Mouse (Mus musculus) forelimb bud, embryonic 11.5 days (tissue): ENCODE data around the gene Gm40193.
A peak's percentile ranks its signal among the peaks of the same experiment; 100 is the strongest.
"Not testable (repeated sequence)": the region's sequence is repeated elsewhere in the genome, so short reads cannot be mapped to it uniquely, and the experiment has no call there.

Source experiments
- DNase-seq: peaks from one replicate; pipeline ENCODE4 v3.0.0-alpha.2; 2012; ENCODE audit warnings: low read depth, low spot score

Gene Gm40193

GRCm38 (mm10) chr11:70540928-70541327, 8.2 kb upstream of the Gm40193 start:
- DNase-seq: no peak

DNA sequence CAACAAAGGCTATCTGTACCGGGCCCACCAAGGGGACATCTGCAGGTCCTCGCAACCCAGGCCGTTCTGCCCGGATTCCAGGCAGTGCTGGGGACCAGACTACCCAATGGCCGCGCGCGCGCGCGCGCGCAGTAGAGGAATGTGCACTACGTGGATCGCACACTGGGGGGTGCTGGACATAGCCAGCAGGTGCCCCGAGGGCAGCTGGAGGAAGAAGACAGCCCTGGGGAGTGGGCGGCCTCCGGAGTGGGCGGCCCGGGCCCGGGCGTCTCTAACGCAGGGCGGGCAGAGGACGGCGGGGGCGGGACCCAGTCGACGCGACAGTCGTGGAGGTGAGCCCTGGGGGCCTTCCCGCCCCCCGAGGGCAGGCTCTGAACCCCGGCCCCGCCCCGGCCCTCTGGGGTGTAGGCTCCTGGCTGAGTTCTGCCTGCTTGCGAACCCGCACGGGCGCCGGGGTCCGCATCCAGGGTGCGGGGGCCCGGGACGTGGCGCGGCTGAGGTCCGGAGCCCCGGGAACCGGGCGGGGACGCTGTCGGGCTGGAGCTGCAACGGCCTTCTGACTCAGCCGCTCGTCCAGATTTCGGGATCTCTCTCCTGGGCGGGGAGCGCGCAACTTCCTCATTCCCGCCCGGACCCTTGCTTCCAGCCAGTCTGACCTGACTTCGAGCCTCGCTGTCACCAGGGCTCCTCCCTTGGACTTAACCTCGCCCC, 7.3 kb upstream of the Gm40193 start, which contains the start of gene Pld2:
Gene Pld2, plus strand, starts transcription at position 188 of the 711 bp plus-strand sequence.
- peak; percentile 87 for DNase-seq

GRCm38 (mm10) chr11:70539423-70539822, 6.7 kb upstream of the Gm40193 start:
- DNase-seq: no peak

- DNase-seq: not testable (repeated sequence)
These were observed 1.7 kb downstream of the Gm40193 start for GRCm38 (mm10) chr11:70531065-70531464.

- DNase-seq: no peak
These were observed 4.1 kb downstream of the Gm40193 start for GRCm38 (mm10) chr11:70528610-70529009.

DNA sequence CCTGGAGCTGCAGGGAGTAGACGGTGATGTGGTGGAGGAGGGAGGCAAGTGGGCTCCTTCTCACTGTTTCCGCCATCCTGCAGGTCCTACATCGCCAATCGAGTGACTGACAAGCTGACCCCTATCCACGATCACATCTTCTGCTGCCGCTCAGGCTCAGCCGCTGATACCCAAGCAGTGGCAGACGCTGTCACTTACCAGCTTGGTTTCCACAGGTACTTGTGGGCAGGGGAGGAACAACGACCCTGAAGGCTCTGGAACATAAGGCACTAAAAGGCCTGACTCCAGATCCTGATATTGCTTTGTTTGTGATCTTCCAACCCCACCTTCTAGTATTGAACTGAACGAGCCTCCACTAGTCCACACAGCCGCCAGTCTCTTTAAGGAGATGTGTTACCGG, 6.5 kb downstream of the Gm40193 start:
- DNase-seq: no peak

DNA sequence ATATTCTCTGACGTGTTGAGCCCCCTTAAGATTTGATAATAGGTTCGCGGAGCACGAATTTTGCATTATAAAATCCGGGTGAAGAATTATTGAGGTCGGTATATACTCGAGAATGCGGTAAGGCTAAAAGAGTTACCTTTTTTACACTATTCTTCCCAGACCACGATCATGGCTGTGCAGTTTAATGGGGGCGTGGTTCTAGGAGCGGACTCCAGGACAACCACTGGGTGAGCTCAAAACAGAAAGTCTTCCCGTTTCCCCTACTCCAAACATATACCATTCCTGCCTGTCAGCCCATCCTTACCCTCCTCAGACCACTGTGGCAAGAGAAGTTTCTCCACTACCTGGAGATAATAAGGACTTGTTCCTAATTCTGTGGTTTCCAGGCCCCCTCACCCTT, 7.0 kb downstream of the Gm40193 start:
- DNase-seq: no peak

DNA sequence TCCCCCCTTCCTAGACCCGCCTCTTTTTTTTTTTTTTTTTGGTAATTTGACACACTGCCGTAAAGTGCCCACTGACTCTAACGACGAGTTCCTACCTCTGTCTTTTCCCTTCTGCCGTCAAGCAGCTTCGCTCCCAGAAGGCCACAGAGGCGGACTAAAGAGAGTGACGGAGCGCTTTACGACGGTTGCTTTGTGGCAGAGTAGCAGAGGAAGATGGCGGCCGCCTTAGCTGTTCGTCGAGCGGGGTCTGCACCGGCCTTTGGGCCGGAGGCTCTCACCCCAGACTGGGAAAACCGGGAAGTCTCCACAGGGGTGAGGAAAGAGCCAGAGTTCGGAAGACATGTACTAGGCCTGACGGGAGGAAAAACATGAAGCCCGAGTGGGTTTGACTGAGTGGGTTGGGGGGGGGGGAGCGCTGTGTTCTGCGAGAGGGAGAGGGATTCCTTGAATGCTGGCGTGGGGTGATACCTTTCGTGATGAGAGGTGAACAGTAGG, 7.5 kb downstream of the Gm40193 start, which contains the start of gene Psmb6:
Gene Psmb6, plus strand, starts transcription at position 184 of the 495 bp plus-strand sequence.
- DNase-seq: peak; percentile 97

DNA sequence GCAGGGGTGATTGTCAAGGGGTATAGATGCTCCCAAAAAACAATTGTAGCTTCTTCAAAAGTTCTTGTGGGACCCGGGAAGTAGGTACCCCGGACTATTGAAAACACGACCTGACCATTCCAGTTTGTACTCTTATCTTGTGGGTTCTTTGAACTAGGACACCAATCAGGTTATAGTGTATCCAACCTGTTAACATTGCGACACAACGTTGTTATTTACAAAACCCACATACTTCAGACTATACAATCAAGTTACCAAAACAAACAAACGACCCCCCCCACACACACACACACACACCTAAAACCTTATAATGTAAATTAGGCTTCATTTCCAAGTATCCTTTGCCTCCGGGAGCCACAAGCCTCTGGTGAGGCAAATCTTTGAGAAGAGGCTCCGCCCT, 8.0 kb downstream of the Gm40193 start:
- DNase-seq: no peak

DNA sequence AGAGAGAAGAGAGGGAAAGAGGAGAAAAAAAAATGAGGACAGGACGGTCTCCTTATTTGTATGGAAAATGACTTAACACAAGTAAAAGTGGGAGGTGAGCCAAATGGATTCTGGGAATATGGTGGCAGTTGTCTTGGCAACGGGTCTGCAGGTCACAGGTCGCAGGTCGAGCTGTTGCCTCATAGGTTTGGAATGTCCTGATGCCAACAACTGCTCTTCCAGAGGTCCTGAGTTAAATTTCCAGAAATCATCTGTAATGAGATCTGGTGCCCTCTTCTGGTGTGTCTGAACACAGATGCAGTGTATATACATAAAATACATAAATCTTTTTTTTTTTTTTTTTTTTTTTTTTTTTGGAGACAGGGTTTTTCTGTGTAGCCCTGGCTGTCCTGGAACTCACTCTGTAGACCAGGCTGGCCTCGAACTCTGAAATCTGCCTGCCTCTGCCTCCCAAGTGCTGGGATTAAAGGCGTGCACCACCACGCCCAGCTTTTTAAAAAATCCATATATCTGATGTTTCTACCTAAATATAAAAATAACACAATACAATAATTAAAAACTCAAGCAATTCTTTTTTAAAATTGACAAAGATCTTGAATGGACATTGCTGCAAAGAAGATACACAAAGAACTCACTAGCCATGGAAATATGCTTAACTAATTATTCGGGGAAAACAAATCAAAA, 9.3 kb downstream of the Gm40193 start:
- not testable (repeated sequence) for DNase-seq

DNA sequence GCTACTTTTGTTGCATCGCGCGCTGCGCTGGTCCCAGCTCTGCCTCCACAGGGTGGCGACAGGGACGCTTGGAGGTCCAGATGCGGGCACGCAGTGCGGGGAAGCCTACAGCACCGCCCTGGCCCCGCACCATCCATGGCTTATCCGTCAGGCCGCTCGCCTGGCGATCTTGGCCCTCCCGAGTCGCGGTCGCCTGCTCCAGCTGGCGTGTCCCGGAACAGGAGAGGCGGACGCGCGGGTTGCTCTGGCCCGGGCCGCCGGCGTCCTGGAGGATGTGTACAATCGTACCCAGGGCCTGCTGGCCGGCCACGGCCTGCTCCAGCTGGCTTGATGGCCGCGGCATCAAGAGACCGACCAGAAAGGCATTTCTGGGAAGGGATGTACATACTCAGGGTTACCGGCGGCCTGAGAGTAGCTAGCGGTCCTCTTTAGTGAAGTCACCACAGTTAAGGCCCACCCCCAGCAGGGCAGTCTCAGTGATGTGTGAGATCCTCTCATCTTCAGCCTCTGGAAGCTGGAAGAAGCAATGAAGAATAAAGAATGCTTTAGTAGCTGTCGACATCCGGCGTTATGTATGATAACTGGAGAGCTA, 12.5 kb downstream of the Gm40193 start:
- DNase-seq: no peak

DNA sequence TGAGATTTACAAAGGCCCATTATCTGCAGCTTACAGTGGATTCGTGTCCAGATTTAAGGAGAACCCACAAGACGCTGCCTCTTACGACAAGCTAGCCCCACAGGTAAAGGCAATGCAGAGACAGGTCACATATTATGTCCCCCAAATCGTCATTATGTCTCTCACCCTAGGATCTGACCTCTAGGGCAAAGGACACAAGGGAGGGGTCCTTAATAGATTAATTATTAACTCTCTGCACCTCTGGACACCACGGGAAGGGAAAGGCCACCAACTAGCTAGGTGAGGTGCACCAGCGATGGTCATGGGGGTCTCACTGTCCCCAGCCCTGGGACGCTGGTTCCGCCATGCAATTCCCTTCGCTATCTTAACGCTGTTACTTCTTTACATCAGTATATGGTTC, 13.8 kb downstream of the Gm40193 start, which contains the start of gene Gltpd2:
Gene Gltpd2, plus strand, starts transcription at position 274 of the 400 bp plus-strand sequence.
- DNase-seq: no peak

DNA sequence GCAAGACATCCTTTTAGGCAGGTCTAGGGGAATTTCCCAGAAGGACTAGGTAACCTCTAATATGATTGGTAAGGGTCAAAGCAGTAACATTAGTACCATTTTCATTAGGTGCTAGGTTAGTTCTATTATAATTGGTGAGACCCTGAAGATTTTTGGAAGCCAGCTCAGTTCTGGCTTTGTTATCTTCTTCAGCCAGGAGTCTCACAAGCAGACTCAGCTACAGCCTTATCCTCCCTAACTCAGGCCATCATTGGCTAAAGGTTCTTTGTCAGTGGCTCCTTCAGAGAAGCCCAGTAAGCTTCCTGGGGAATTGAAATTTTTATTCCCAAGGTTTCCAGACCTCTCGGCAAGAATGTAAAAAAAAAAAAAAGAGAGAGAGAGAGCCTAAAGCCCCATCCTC, 14.3 kb downstream of the Gm40193 start:
- DNase-seq: no peak

DNA sequence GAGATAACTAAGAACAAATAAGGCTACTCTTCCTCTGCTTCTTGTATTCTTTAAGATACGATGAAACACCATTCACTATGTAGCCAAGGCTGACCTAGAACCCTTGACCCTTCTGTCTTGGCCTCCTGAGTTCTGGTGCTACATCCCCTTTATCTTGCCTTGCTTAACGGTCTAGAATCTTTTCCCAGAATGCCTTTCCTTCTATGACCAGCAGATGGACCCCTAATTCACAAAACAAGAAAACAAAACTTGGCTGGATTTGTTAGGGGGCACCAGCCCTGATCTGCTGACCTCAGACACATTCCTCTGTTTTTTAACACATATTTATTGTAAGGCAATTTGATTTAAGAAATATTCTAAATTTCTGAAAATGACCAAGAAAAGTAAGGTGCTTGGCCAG, 16.4 kb downstream of the Gm40193 start:
- DNase-seq: peak; percentile 76

DNA sequence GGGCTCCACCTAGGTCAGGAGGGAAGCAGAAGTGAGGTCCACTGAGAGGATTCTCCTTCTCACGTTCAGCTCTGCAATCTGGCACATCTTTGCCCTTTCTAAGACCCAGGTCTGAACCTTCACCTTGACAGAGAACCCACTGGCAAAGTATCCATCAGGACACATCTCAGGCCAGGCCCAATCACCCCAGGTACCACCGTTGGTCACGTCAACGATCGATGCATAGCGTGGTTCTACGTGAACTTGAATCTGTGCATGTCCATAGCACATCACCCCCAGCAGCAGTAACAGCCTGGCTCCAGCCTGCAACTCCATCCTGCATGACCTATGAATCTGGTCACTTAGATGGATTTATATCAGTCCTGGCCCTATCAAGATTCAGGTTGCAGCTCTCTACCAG, 18.5 kb downstream of the Gm40193 start, which contains the start of gene Vmo1:
Gene Vmo1, minus strand, starts transcription at position 329 of the 400 bp plus-strand sequence.
- DNase-seq: no peak

DNA sequence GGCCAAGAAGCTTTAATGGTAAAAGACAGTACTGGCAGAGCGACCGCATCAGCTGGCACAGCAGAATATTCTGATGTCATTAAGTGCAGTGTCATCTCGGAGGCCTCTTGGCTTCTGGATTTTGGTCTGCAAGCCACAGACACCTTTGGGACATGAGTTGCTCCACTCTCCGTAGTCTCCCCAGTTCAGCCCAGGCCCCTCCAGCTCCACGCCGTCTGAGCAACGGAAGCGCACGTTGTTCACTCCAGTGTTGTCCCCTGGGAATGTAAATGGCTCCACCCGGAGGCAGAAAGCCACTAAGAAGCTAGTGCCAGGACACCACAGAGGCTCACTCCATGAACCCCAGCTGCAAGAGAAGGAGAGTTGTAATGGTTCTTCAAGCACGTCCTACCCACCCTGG, 19.2 kb downstream of the Gm40193 start:
- no peak for DNase-seq

- no peak for DNase-seq
These were observed 19.9 kb downstream of the Gm40193 start for GRCm38 (mm10) chr11:70512709-70513342.

DNA sequence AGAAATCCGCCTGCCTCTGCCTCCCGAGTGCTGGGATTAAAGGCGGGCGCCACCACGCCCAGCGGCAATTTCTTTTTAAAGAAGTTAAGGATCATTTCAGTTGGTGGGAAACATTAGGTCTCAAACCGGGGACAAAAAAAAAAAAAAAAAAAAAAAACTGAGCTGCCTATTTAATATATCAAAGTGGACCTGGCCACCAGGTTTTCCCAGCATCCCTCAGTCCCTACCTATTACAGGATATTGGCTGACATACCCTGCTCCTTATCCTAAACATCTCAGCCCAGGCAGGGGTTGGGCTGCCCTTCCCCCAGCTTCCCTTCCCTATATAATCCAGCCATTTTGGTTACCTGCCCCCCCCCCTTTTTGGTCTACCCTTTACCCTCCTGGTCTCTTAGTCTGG, 20.9 kb downstream of the Gm40193 start:
- no peak for DNase-seq

- DNase-seq: no peak
These were observed 21.5 kb downstream of the Gm40193 start for GRCm38 (mm10) chr11:70511242-70511641.

- DNase-seq: peak; percentile 46
These were observed 22.8 kb downstream of the Gm40193 start for GRCm38 (mm10) chr11:70509753-70510564.

- DNase-seq: no peak
These were observed 25.7 kb downstream of the Gm40193 start for GRCm38 (mm10) chr11:70506962-70507515.
